Mouse (Mus musculus) cerebellum, adult 8-10 months (tissue): ENCODE results near the gene Mtif2.
A peak's percentile ranks its signal among the peaks of the same experiment; 100 is the strongest.
"Not testable (repeated sequence)": the region's sequence is repeated elsewhere in the genome, so short reads cannot be mapped to it uniquely, and the experiment has no call there.

Experiments used
- DNase-seq: peaks from one replicate; pipeline ENCODE4 v3.0.0; 2022

Gene Mtif2

GRCm38 (mm10) chr11:29525988-29526794, at the start of gene Mtif2:
Mtif2 (plus strand) TSS chr11:29526408.
- DNase-seq = peak; percentile 75

- no peak for DNase-seq
Measured at GRCm38 (mm10) chr11:29493135-29493534, 33.1 kb upstream of the Mtif2 start.

GRCm38 (mm10) chr11:29496962-29497361, 29.2 kb upstream of the Mtif2 start:
- DNase-seq = no peak

GRCm38 (mm10) chr11:29503948-29504893, 22.0 kb upstream of the Mtif2 start:
- DNase-seq = no peak

GRCm38 (mm10) chr11:29504899-29505625, 21.1 kb upstream of the Mtif2 start:
- DNase-seq = no peak

- DNase-seq = no peak
Measured at GRCm38 (mm10) chr11:29509421-29509820, 16.8 kb upstream of the Mtif2 start.

- no peak for DNase-seq
Measured at GRCm38 (mm10) chr11:29512818-29513535, 13.2 kb upstream of the Mtif2 start.

GRCm38 (mm10) chr11:29514325-29514681, 11.9 kb upstream of the Mtif2 start:
- DNase-seq = no peak

- DNase-seq = peak; percentile 79
Measured at GRCm38 (mm10) chr11:29514682-29515412, 11.4 kb upstream of the Mtif2 start, which contains the start of gene Prorsd1. Prorsd1 (minus strand) TSS chr11:29515033.

- no peak for DNase-seq
Measured at GRCm38 (mm10) chr11:29538201-29538600, 12.0 kb downstream of the Mtif2 start.

GRCm38 (mm10) chr11:29544225-29544945, 18.2 kb downstream of the Mtif2 start:
- DNase-seq = no peak

- not testable (repeated sequence) for DNase-seq
Measured at GRCm38 (mm10) chr11:29545150-29545752, 19.0 kb downstream of the Mtif2 start.

GRCm38 (mm10) chr11:29546297-29546696, 20.1 kb downstream of the Mtif2 start:
- not testable (repeated sequence) for DNase-seq

- DNase-seq = no peak
Measured at GRCm38 (mm10) chr11:29546762-29547161, 20.6 kb downstream of the Mtif2 start.

- DNase-seq = no peak
Measured at GRCm38 (mm10) chr11:29547249-29547751, 21.1 kb downstream of the Mtif2 start.

GRCm38 (mm10) chr11:29547752-29548503, 21.7 kb downstream of the Mtif2 start, which contains the start of the genes Clhc1 and Rps27a:
Clhc1 (plus strand) TSS chr11:29547950.
Rps27a (minus strand) TSS chr11:29548109.
- peak; percentile 94 for DNase-seq

GRCm38 (mm10) chr11:29548504-29549424, 22.6 kb downstream of the Mtif2 start:
- DNase-seq = no peak

GRCm38 (mm10) chr11:29549425-29549778, 23.2 kb downstream of the Mtif2 start:
- DNase-seq = no peak
